Mouse (Mus musculus): ENCODE data around the gene Hrct1. TPM values are rescaled to one million over a fixed set of nuclear protein-coding genes. Genes with fewer than 3 reads are reported as not detected.

Hrct1 gene
- total RNA-seq, 1 experiment: 0.36 TPM

- no peak for TF ChIP-seq ZNF384 (IDR thresholded peaks at IDR 0.05; ENCODE audit: low read depth, low read length)
- no peak for TF ChIP-seq MAFK (IDR thresholded peaks at IDR 0.05; ENCODE audit: insufficient read depth, low read depth, low read length)
- TF ChIP-seq ZC3H11A (IDR thresholded peaks at IDR 0.05; ENCODE audit: borderline replicate concordance, low read depth, low read length): no peak
- DNase-seq (ENCODE audit: low read depth, low spot score): no peak
- Histone ChIP-seq H3K36me3 (ENCODE audit: control insufficient read depth, insufficient read depth, low read length, poor library complexity, severe bottlenecking) (no peaks in the 10 kb centered on the region), H3K4me3 (ENCODE audit: insufficient read depth in 1 of 2, low read depth in 1 of 2, low read length in 2 of 2, poor library complexity in 1 of 2, severe bottlenecking in 1 of 2) (no peak overlapping the region), H3K4me1 (ENCODE audit: control insufficient read depth in 2 of 2, insufficient read depth in 2 of 2, low read length in 2 of 2, poor library complexity in 1 of 2) (peaks cover 8 to 13% of the 10 kb centered on the region in 2 experiments), H3K9ac (ENCODE audit: insufficient read depth, low read depth, low read length, poor library complexity, severe bottlenecking) (no peak overlapping the region), H3K9me3 (ENCODE audit: control insufficient read depth, insufficient read depth, low read depth, low read length) (no peaks in the 10 kb centered on the region), H3K27ac (ENCODE audit: insufficient read depth, low read depth, low read length, poor library complexity, severe bottlenecking) (no peak overlapping the region; the same call in 1 of the 2 replicates)
- in situ Hi-C loops (cut with MboI; ENCODE audit: low sequenced_read_pairs in 2 of 2, unreplicated experiment in 2 of 2): loop anchor here (25.0 kb wide), 1 partner anchor 121 kb away; the partner anchor contains the start of gene Olfr155 (in 2 of the 2)
These were observed 14.5 kb downstream of the Hrct1 start for GRCm38 (mm10) chr4:43741526-43741925.

- no peak for TF ChIP-seq MAFK (IDR thresholded peaks at IDR 0.05; ENCODE audit: insufficient read depth, low read depth, low read length)
- no peak for TF ChIP-seq HCFC1 (IDR thresholded peaks at IDR 0.05; ENCODE audit: borderline replicate concordance, insufficient read depth, low read length)
- no peak for TF ChIP-seq ZNF384 (IDR thresholded peaks at IDR 0.05; ENCODE audit: low read depth, low read length)
- TF ChIP-seq ZC3H11A (IDR thresholded peaks at IDR 0.05; ENCODE audit: borderline replicate concordance, low read depth, low read length): no peak
- TF ChIP-seq CHD2 (IDR thresholded peaks at IDR 0.05; ENCODE audit: low read depth, low read length): no peak
- no peak for DNase-seq (ENCODE audit: low read depth, low spot score)
- H3K9ac ChIP-seq (ENCODE audit: insufficient read depth, low read depth, low read length, poor library complexity, severe bottlenecking): no peak overlapping the region
- no peaks in the 10 kb centered on the region for H3K9me3 ChIP-seq (ENCODE audit: control insufficient read depth, insufficient read depth, low read depth, low read length)
- no peak overlapping the region for H3K4me3 ChIP-seq (ENCODE audit: insufficient read depth in 1 of 2, low read depth in 1 of 2, low read length in 2 of 2, poor library complexity in 1 of 2, severe bottlenecking in 1 of 2)
- peaks cover 9 to 13% of the 10 kb centered on the region in 2 experiments for H3K4me1 ChIP-seq (ENCODE audit: control insufficient read depth in 2 of 2, insufficient read depth in 2 of 2, low read length in 2 of 2, poor library complexity in 1 of 2)
- in situ Hi-C loops (cut with MboI; ENCODE audit: low sequenced_read_pairs in 2 of 2, unreplicated experiment in 2 of 2): loop anchor here (25.0 kb wide), 1 partner anchor 120 kb away; the partner anchor contains the start of gene Olfr155 (in 2 of the 2)
- no peaks in the 10 kb centered on the region for H3K36me3 ChIP-seq (ENCODE audit: control insufficient read depth, insufficient read depth, low read length, poor library complexity, severe bottlenecking)
- H3K27ac ChIP-seq (ENCODE audit: insufficient read depth, low read depth, low read length, poor library complexity, severe bottlenecking): peak overlapping the region; percentile 18; the same call in 1 of the 2 replicates
These were observed 15.6 kb downstream of the Hrct1 start for GRCm38 (mm10) chr4:43742637-43743036.

- Histone ChIP-seq H3K36me3 (ENCODE audit: control insufficient read depth, insufficient read depth, low read length, poor library complexity, severe bottlenecking) (no peaks in the 10 kb centered on the region), H3K9ac (ENCODE audit: insufficient read depth, low read depth, low read length, poor library complexity, severe bottlenecking) (no peak overlapping the region), H3K9me3 (ENCODE audit: control insufficient read depth, insufficient read depth, low read depth, low read length) (no peaks in the 10 kb centered on the region), H3K4me3 (ENCODE audit: insufficient read depth in 1 of 2, low read depth in 1 of 2, low read length in 2 of 2, poor library complexity in 1 of 2, severe bottlenecking in 1 of 2) (no peak overlapping the region), H3K27ac (ENCODE audit: insufficient read depth, low read depth, low read length, poor library complexity, severe bottlenecking) (no peak overlapping the region), H3K4me1 (ENCODE audit: control insufficient read depth in 2 of 2, insufficient read depth in 2 of 2, low read length in 2 of 2, poor library complexity in 1 of 2) (peaks cover 9 to 13% of the 10 kb centered on the region in 2 experiments)
- no peak for DNase-seq (ENCODE audit: low read depth, low spot score)
- TF ChIP-seq HCFC1 (IDR thresholded peaks at IDR 0.05; ENCODE audit: borderline replicate concordance, insufficient read depth, low read length): no peak
- TF ChIP-seq MAFK (IDR thresholded peaks at IDR 0.05; ENCODE audit: insufficient read depth, low read depth, low read length): no peak
- no peak for TF ChIP-seq CHD2 (IDR thresholded peaks at IDR 0.05; ENCODE audit: low read depth, low read length)
- no peak for TF ChIP-seq ZNF384 (IDR thresholded peaks at IDR 0.05; ENCODE audit: low read depth, low read length)
- TF ChIP-seq ZC3H11A (IDR thresholded peaks at IDR 0.05; ENCODE audit: borderline replicate concordance, low read depth, low read length): no peak
- in situ Hi-C loops (cut with MboI; ENCODE audit: low sequenced_read_pairs in 2 of 2, unreplicated experiment in 2 of 2): loop anchor here (25.0 kb wide), 1 partner anchor 119 kb away; the partner anchor contains the start of gene Olfr155 (in 2 of the 2)
These were observed 16.1 kb downstream of the Hrct1 start for GRCm38 (mm10) chr4:43743099-43743498.

GRCm38 (mm10) chr4:43745187-43745586 is 18.2 kb downstream of the Hrct1 start:
- H3K9ac ChIP-seq (ENCODE audit: insufficient read depth, low read depth, low read length, poor library complexity, severe bottlenecking): no peak overlapping the region
- TF ChIP-seq CHD2 (IDR thresholded peaks at IDR 0.05; ENCODE audit: low read depth, low read length): no peak
- TF ChIP-seq ZNF384 (IDR thresholded peaks at IDR 0.05; ENCODE audit: low read depth, low read length): peak; percentile 64; the same call in 1 of the 2 replicates
- no peak for TF ChIP-seq MAFK (IDR thresholded peaks at IDR 0.05; ENCODE audit: insufficient read depth, low read depth, low read length)
- TF ChIP-seq HCFC1 (IDR thresholded peaks at IDR 0.05; ENCODE audit: borderline replicate concordance, insufficient read depth, low read length): no peak
- peak; percentile 37; the same call in 1 of the 2 replicates for TF ChIP-seq ZC3H11A (IDR thresholded peaks at IDR 0.05; ENCODE audit: borderline replicate concordance, low read depth, low read length)
- no peaks in the 10 kb centered on the region for H3K36me3 ChIP-seq (ENCODE audit: control insufficient read depth, insufficient read depth, low read length, poor library complexity, severe bottlenecking)
- peaks cover 6 to 9% of the 10 kb centered on the region in 2 experiments for H3K4me1 ChIP-seq (ENCODE audit: control insufficient read depth in 2 of 2, insufficient read depth in 2 of 2, low read length in 2 of 2, poor library complexity in 1 of 2)
- in situ Hi-C loops (cut with MboI; ENCODE audit: low sequenced_read_pairs in 2 of 2, unreplicated experiment in 2 of 2): loop anchor here (25.0 kb wide), 1 partner anchor 117 kb away; the partner anchor contains the start of gene Olfr155 (in 2 of the 2)
- H3K4me3 ChIP-seq (ENCODE audit: insufficient read depth in 1 of 2, low read depth in 1 of 2, low read length in 2 of 2, poor library complexity in 1 of 2, severe bottlenecking in 1 of 2): no peak overlapping the region
- H3K27ac ChIP-seq (ENCODE audit: insufficient read depth, low read depth, low read length, poor library complexity, severe bottlenecking): no peak overlapping the region
- H3K9me3 ChIP-seq (ENCODE audit: control insufficient read depth, insufficient read depth, low read depth, low read length): no peaks in the 10 kb centered on the region
- DNase-seq (ENCODE audit: low read depth, low spot score): no peak

Measured in ES-E14 (cell line).